Mouse (Mus musculus): ENCODE measurements at regions not wholly inside any gene's neighbourhood (a gene's known extent, or its start where the extent isn't known, plus 50 kb on each side); places are given as distances from the start of the nearest gene placed in this dataset.

- TF ChIP-seq EP300 (IDR thresholded peaks at IDR 0.05) (no peak), CTCF (IDR thresholded peaks at IDR 0.05) (no peak)
Observed at GRCm38 (mm10) chr17:82199031-82199642, 461.0 kb upstream of the Slc8a1 start.

Data from lung, postnatal 0 days (tissue).